Mouse (Mus musculus): ENCODE measurements around the gene Rps6kl1.
A peak's percentile ranks its signal among the peaks of the same experiment; 100 is the strongest.

Rps6kl1 gene

GRCm38 (mm10) chr12:85151002-85151774, at the start of gene Rps6kl1:
Rps6kl1 (minus strand) TSS chr12:85151264.
- peak; percentile 46 for DNase-seq (ENCODE audit: low read depth, low spot score)

DNA sequence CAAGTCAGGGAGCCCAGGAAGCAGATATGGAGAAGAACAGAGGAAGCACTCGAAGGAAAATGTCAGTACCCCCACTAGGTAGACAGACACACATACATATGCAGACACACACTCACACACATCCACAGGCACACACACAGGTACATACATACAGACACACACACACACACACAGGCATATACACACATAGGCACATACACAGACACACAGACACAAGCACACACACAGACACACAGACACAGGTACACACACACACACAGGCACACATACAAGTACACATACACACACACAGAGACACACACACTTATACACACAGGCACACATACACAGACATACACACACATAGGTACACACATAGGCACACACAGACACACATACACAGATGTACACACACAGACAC, 48.9 kb upstream of the Rps6kl1 start:
- no peak for DNase-seq (ENCODE audit: low read depth, low spot score)

DNA sequence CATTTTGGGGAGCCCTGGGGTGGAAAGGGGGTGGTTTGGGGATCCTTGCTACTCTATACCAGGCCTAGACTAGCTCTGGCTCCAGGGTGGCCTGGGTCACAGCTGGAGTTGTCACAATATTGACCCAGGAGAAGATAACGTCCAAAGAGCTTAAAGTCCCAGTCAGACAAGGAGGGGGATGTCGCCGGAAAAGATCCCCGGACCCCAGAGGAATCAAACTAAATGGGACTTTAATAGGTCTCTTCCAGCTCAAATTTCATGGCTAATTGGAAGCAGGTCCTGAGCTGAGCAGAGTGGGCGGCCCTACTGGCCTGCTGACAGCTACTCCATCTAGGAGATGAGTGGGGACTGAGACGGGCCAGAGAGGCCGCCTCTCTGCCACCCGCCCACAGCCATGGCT, 46.9 kb upstream of the Rps6kl1 start:
- DNase-seq (ENCODE audit: low read depth, low spot score) = no peak

GRCm38 (mm10) chr12:85197371-85197770, 46.3 kb upstream of the Rps6kl1 start:
- no peak for DNase-seq (ENCODE audit: low read depth, low spot score)

- DNase-seq (ENCODE audit: low read depth, low spot score) = no peak
These were observed 45.1 kb upstream of the Rps6kl1 start for GRCm38 (mm10) chr12:85196191-85196590.

GRCm38 (mm10) chr12:85195086-85195485, 44.0 kb upstream of the Rps6kl1 start:
- no peak for DNase-seq (ENCODE audit: low read depth, low spot score)

- no peak for DNase-seq (ENCODE audit: low read depth, low spot score)
These were observed 43.6 kb upstream of the Rps6kl1 start for GRCm38 (mm10) chr12:85194623-85195018.

DNA sequence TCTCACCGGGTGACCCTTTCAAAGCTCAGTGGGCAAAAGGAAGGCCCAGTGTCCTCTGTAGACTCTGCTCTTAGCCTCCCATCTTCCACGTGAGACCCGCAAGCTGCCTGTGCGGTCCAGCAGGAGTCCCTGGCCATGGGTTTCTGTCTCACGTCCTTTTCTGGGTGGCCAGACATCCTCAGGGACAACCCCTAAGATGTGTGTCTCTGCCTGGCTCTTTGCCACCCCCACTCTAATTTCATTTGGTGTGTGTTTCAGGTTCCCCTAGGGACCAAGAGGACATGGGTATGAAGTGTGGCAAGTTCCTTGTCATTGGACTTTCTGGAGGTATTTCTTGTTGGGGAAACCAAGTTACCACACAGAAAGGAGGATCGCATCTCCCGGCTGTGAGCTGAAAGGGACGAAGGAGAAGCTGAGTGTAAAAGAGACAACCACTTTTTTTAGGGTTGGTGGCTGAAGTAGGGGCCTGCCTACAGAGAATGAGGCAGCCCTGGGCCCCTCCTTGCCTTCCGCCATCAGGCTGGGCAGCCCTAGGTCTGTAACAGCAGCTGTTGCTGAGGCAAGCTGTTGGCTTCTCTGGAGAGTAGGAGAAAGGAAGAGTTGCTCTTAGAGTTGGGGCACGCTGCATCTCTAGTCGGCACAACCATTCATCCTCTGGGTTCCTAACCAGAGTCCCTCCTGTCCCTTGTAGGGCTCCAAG, 43.0 kb upstream of the Rps6kl1 start:
- DNase-seq (ENCODE audit: low read depth, low spot score) = no peak

GRCm38 (mm10) chr12:85193146-85193545, 42.1 kb upstream of the Rps6kl1 start:
- no peak for DNase-seq (ENCODE audit: low read depth, low spot score)

DNA sequence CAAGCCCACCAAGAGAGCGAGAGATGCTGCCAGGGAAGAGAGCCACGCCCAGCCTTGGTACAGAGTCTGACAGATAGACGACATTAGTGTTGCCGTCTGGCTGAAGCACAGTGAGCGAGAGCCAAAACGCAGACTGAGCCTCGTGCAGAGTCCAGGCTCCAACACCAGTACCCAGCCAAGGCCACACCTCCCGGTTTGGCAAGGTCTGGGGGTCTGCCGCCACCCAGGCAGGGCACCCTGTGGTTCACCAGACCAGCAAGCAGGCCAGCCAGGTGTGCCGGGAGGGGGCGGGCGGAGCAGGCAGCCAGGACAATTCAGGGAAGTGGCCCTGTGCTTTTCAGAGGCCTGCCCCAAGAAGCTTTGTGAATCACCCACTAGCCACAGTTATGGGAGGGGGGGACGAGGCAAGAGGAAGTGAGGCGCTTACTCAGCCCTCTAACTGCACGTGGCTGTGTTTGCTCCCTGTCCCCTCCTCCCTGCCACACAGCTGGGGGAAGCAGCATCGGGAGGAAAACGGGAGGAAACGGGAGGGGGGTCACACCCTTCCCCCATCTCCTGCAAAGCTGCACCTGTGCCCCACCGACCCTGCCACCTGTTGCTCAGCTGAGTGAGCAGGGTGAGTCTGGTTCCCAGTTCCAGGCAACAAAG, 41.5 kb upstream of the Rps6kl1 start:
- no peak for DNase-seq (ENCODE audit: low read depth, low spot score)

- no peak for DNase-seq (ENCODE audit: low read depth, low spot score)
These were observed 39.2 kb upstream of the Rps6kl1 start for GRCm38 (mm10) chr12:85190290-85190689.

- no peak for DNase-seq (ENCODE audit: low read depth, low spot score)
These were observed 35.3 kb upstream of the Rps6kl1 start for GRCm38 (mm10) chr12:85186361-85186760.

DNA sequence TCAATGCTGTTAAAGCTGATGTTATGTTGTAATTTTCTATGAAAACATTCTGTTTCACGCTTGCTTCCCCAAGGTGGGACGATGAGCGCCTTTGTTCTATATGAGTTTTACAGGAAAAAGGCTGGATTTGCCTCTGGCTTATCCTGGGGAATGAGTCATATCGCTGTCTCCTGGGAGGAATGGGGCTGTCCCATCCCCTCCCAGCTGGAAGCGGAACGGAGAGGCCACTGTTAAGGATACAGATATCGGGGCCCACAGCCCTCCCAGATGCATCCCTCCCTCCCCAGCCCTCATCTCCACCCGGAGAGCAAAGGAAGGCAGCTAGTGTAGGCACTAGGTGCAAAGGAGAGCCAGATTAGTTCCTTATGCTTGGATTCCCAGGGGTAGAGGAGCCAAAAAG, 34.7 kb upstream of the Rps6kl1 start:
- DNase-seq (ENCODE audit: low read depth, low spot score) = no peak

- DNase-seq (ENCODE audit: low read depth, low spot score) = no peak
These were observed 33.1 kb upstream of the Rps6kl1 start for GRCm38 (mm10) chr12:85184118-85184517.

DNA sequence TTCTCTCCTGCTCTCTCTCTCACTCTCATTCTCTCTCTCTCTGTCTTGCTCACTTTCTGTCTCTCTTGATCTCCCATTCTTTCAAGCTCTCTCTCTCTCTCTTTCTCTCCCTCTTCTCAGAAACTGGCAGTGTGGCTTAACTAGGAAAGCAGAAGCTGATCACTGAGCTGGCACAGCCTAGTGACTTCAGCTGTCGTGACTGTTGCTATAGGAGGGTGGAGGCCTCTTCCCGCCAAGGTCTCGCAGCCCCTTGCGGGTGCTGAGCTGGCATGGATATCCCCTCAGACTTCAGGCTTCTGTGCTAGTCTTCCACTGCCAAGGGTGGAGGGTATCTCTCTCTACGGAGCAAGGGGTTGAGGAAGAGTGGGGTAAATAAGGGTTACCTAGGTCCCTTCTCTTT, 31.8 kb upstream of the Rps6kl1 start:
- DNase-seq (ENCODE audit: low read depth, low spot score) = no peak

DNA sequence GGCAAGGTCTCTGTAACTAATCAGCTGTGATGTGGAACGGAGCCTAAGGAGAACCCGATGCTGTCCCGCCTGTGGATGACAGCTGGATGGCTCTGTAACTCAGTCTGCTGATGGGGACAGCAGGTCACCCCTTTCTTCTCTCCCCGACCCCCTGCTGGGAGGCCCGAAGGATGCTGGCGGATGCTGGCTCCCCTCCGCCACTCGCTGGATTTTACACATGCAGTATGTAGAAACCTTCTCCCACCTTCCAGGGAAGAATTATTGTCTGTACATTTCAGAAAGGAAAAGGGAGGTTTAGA, 31.2 kb upstream of the Rps6kl1 start:
- no peak for DNase-seq (ENCODE audit: low read depth, low spot score)

GRCm38 (mm10) chr12:85181475-85182344, 30.6 kb upstream of the Rps6kl1 start:
- no peak for DNase-seq (ENCODE audit: low read depth, low spot score)

- no peak for DNase-seq (ENCODE audit: low read depth, low spot score)
These were observed 27.2 kb upstream of the Rps6kl1 start for GRCm38 (mm10) chr12:85178294-85178693.

DNA sequence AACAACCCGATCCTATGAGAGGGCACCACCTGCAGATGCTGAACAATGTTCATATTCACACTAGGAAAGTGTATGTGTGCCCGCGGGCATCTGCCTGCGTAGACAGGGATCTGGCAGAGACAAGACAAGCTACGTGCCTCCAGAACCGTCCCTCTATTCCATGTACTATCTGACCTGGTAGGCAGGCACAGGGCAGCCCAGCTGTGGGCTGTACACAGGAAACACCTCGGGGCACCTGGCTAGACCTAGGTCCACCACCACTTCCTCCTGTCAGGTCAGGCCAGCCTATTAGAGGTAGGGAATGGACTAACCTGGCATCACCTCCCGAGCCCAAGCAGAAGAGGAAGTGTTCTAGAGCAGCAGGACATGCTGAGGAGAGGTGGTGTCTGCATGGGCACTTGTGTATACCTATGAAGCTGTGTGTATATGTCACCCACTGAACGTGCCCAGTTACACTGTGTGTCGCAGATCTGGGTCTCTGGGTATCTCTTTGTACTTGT, 26.7 kb upstream of the Rps6kl1 start, which contains the start of gene Pgf:
Pgf (minus strand) TSS at position 51 of the 500 bp plus-strand sequence.
- no peak for DNase-seq (ENCODE audit: low read depth, low spot score)

DNA sequence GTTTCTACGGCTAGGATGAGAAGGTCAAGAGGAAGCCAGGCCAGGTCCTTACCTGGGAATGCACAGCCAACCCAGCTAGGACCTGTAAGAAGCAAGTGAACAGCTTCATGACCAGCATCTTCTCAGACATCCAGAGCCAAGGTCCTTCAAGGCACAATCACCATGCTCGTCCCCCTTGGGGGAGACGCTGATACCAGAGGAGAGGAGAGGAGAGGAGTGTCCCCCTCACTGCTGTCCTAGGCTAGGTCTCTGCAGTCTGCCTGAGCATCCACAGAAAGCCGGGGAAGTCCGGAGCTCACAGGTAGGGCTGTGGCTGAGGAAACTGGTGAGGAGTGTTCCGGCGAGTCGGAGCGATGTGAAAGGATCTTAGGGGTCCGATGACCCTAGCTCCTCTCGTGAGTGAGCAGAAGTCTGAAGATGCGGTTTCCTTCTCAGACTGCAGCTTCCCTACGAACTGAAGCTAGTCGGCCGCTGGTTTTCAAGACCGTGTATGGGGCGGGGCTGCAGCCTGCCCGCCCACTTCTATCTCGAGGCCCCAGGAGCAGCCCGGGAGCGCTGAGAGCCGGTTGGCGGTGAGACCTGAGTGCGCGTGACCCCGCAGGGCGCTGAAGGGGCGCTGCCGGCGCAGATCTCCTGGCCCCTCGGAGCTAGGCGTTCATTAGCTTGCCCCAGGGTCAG, 25.9 kb upstream of the Rps6kl1 start:
- no peak for DNase-seq (ENCODE audit: low read depth, low spot score)

All from retina, postnatal 7 days (tissue).